Mouse (Mus musculus) liver, embryonic 14.5 days (tissue): Measurements from ENCODE around the gene Robo1.

Source experiments
- CTCF ChIP-seq: IDR thresholded peaks from 2 replicates; pipeline ENCODE4 v1.5.1; 2016; ENCODE audit warnings: antibody characterized with exemption, low read depth, control low read depth
- EP300 ChIP-seq: IDR thresholded peaks from 2 replicates; pipeline ENCODE4 v1.6.1; 2016; ENCODE audit warnings: antibody characterized with exemption, low read depth

- TF ChIP-seq CTCF (no peak), EP300 (no peak)
Observed at GRCm38 (mm10) chr16:72788017-72788416, 479.9 kb downstream of the Robo1 start.
